Mouse (Mus musculus) thymus, postnatal 36 days (tissue): Measurements from ENCODE around the gene Idi1.
"Not testable (repeated sequence)": the region's sequence is repeated elsewhere in the genome, so short reads cannot be mapped to it uniquely, and the experiment has no call there.

Experiments
- DNase-seq, 2 experiments: peaks; one replicate each; pipeline ENCODE4 v3.0.0; 2022; ENCODE audit warnings: mixed read lengths in 2 of 2

Gene Idi1

GRCm38 (mm10) chr13:8885445-8886184 is at the start of gene Idi1:
Idi1 (plus strand) TSS chr13:8885501.
- DNase-seq, result peak; percentile 96 to 97

GRCm38 (mm10) chr13:8838394-8838793 is 46.9 kb upstream of the Idi1 start:
- DNase-seq, result no peak

- DNase-seq, result no peak
Observed at GRCm38 (mm10) chr13:8839111-8839510, 46.2 kb upstream of the Idi1 start.

- DNase-seq, result no peak
Observed at GRCm38 (mm10) chr13:8839937-8840336, 45.4 kb upstream of the Idi1 start.

- no peak for DNase-seq
Observed at GRCm38 (mm10) chr13:8840941-8841340, 44.4 kb upstream of the Idi1 start.

- not testable (repeated sequence) for DNase-seq
Observed at GRCm38 (mm10) chr13:8841846-8842245, 43.5 kb upstream of the Idi1 start.

GRCm38 (mm10) chr13:8842273-8842672 is 43.0 kb upstream of the Idi1 start:
- no peak for DNase-seq

GRCm38 (mm10) chr13:8847702-8848101 is 37.6 kb upstream of the Idi1 start:
- no peak for DNase-seq

GRCm38 (mm10) chr13:8849311-8849710 is 36.0 kb upstream of the Idi1 start:
- DNase-seq, result no peak

GRCm38 (mm10) chr13:8853424-8853823 is 31.9 kb upstream of the Idi1 start:
- DNase-seq, result no peak

- DNase-seq, result no peak
Observed at GRCm38 (mm10) chr13:8854769-8855168, 30.5 kb upstream of the Idi1 start.

- no peak for DNase-seq
Observed at GRCm38 (mm10) chr13:8858453-8858852, 26.8 kb upstream of the Idi1 start.

GRCm38 (mm10) chr13:8860861-8861260 is 24.4 kb upstream of the Idi1 start:
- DNase-seq, result no peak

- DNase-seq, result no peak
Observed at GRCm38 (mm10) chr13:8864990-8865389, 20.3 kb upstream of the Idi1 start.

GRCm38 (mm10) chr13:8866612-8867011 is 18.7 kb upstream of the Idi1 start:
- no peak for DNase-seq

- no peak for DNase-seq
Observed at GRCm38 (mm10) chr13:8869578-8870157, 15.6 kb upstream of the Idi1 start.

GRCm38 (mm10) chr13:8870160-8870509 is 15.2 kb upstream of the Idi1 start:
- no peak for DNase-seq

- peak; percentile 87 to 88 for DNase-seq
Observed at GRCm38 (mm10) chr13:8870510-8871313, 14.6 kb upstream of the Idi1 start.

GRCm38 (mm10) chr13:8871314-8871962 is 13.9 kb upstream of the Idi1 start, which contains the start of gene Wdr37:
Wdr37 (minus strand) TSS chr13:8871909.
- no peak for DNase-seq

GRCm38 (mm10) chr13:8873776-8874175 is 11.5 kb upstream of the Idi1 start:
- DNase-seq, result no peak

- no peak for DNase-seq
Observed at GRCm38 (mm10) chr13:8881611-8882010, 3.7 kb upstream of the Idi1 start.

- not testable (repeated sequence) for DNase-seq
Observed at GRCm38 (mm10) chr13:8883870-8884269, 1.4 kb upstream of the Idi1 start.

GRCm38 (mm10) chr13:8886185-8886560 is 872 bp downstream of the Idi1 start:
- no peak for DNase-seq
